Mouse (Mus musculus) lung, adult 2 months (tissue): ENCODE data around the gene Magi3. TPM values are rescaled to one million over a fixed set of nuclear protein-coding genes. Genes with fewer than 3 reads are reported as not detected.
A peak's percentile ranks its signal among the peaks of the same experiment; 100 is the strongest.

Experiments used
- DNase-seq: peaks from one replicate; pipeline ENCODE4 v3.0.0; 2022
- H3K4me1 ChIP-seq: fragments of 200-500 bp; 2 replicates; pipeline ENCODE4 v1.6.1; 2011; ENCODE audit warnings: low read length; ENCODE audit not compliant: control insufficient read depth, insufficient read depth
- H3K4me3 ChIP-seq: fragments of 200-500 bp; replicated peaks from 2 replicates; pipeline ENCODE3; 2011; ENCODE audit warnings: low read depth, mild to moderate bottlenecking, control low read depth, low read length; ENCODE audit errors: extremely low read depth
- CTCF ChIP-seq: fragments of 200-500 bp; IDR thresholded peaks from 2 replicates; pipeline ENCODE4 v1.5.1; 2011; ENCODE audit warnings: mild to moderate bottlenecking, low read length, control low read depth; ENCODE audit not compliant: insufficient read depth
- POLR2A ChIP-seq: fragments of 200-500 bp; IDR thresholded peaks from 2 replicates; pipeline ENCODE4 v1.6.1; 2011; ENCODE audit warnings: low read depth, mild to moderate bottlenecking, control low read depth, low read length, borderline replicate concordance; ENCODE audit errors: extremely low read depth
- WGBS: fragments of 180-500 bp; shearing (Covaris S2); methylation state at CpG from one replicate; pipeline ENCODE4 v1.1.7; 2018; 5-methylcytosine and 5-hydroxymethylcytosine counted together
- polyA plus RNA-seq: library from polyadenylated mRNA; depleted of rRNA; stranded (reverse); fragments of >200 nt; gene quantifications from 2 replicates; pipeline ENCODE4 v1.2.3, GENCODE M21; 2012

Magi3 gene
- polyA plus RNA-seq, 1 experiment: 22.6 TPM

DNA sequence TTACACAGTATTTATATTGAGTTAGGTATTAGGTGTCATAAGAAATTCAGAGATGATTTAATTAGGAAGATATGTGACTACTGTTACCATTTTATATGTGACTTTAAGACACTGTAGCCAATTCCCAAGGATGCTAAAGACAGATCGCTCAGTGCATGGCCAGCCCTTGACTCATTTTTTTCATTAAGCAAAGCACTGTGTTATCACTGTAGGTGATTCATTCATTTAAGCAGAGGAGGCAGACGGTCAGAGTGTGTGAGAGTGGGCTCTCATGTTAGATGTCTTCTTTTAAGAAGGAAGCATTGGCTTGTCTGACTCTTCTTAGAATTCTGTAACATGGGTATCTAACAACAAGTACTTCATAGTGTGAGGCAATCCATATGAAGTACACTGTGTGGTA lies 19.6 kb upstream of the Magi3 start:
- no peak overlapping the region for H3K4me3 ChIP-seq
- TF ChIP-seq CTCF (no peak), POLR2A (no peak)
- H3K4me1 ChIP-seq: peaks cover 2% of the 10 kb centered on the region; the same call in 1 of the 2 replicates
- DNase-seq: no peak
- WGBS: 90% methylated on average over 2 of the region's 2 CpGs

DNA sequence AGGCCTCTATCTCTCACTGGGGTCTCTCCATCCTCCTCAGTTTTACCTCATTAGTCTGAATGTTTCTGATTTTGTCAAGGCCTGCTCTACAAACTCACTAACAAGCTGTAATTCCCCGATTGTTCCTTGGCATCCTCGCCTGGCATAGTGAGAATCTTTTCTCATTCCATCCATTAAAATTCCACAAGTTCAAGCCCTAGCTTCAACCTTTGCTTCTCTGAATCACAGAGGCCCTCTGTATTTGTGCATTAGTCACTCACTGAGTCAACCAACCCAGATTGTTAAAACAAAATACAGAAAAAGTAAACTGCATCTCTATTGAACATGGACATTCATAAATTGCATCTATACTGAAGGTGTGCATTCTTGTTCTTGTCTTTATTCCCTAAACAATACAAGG lies 19.2 kb upstream of the Magi3 start:
- H3K4me1 ChIP-seq: peaks cover 2% of the 10 kb centered on the region; the same call in 1 of the 2 replicates
- H3K4me3 ChIP-seq: no peak overlapping the region
- WGBS: 85% methylated on average over 2 of the region's 2 CpGs
- TF ChIP-seq CTCF (no peak), POLR2A (no peak)
- DNase-seq: no peak

DNA sequence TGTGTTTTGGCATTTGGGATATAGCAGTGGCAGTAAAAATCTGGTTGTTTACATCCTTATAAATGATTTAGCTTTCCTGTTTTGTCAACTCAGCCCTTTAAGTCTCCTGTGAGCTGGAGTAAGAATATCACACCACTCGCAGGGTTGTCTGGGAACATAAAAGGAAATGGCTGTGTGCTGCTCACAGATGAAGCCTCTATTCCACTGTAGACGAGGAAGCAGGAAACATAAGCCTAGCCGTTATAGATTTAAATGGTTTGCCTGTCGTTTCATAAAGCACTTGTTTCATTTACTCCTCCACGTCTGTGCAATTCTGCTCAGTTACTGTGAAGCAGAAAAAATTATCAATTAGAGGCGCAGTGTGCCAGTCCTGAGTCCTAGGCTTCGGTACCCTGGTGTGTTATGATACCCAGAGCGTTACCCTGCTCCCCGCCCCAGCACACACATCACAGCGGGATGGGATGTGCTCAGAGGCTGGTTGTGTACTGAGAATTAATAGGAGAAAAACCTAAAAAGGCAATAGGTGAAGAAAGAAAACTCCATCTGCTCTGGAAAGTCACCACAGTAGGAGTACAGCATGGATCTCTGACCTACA lies 17.8 kb upstream of the Magi3 start:
- Histone ChIP-seq H3K4me1 (peaks cover 2% of the 10 kb centered on the region; the same call in 1 of the 2 replicates), H3K4me3 (no peak overlapping the region)
- 54% methylated on average over 10 of the region's 10 CpGs for WGBS
- DNase-seq: no peak
- TF ChIP-seq POLR2A: no peak

DNA sequence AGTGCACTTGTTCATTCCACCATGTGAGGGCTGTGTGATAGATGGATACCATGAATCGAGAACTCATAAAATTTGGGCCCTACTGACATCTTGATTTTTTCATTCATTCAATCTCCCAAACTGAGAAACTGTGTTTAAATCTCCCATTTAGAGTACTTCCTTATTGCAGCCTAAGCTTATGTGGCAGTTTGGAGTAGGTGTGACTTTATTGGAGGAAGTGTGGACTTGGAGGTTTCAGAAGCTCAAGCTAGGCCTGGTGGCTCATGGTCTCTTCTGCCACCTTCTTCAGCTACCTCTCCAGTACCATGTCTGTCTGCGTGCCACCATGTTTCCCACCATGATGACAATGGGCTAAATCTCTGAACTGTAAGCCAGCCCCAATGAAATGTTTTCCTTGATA lies 15.9 kb upstream of the Magi3 start:
- DNase-seq: no peak
- 96% methylated on average over 2 of the region's 2 CpGs for WGBS
- no peak overlapping the region for H3K4me3 ChIP-seq
- TF ChIP-seq POLR2A (no peak), CTCF (no peak)
- H3K4me1 ChIP-seq: peaks cover 2% of the 10 kb centered on the region; the same call in 1 of the 2 replicates

DNA sequence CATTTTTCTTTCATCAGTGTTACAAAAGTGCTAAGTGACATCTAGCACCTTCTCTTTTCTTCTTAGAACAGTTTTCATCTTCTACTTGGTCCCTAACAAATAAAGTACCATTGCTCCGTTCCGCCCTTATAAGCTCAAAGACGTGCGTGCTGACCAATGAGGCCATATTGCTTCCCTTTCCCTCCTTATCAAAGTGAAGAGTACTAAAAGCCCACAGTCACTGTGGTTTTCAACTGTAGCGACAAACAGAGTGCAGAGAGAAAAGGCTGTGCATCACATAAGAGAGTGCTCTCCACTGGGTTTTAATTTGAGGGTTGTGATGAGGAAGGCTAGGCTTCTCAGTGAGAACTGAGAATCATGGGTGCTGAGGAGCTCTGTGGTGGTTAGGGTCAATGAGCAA lies 14.9 kb upstream of the Magi3 start:
- no peak for DNase-seq
- Histone ChIP-seq H3K4me3 (no peak overlapping the region), H3K4me1 (peaks cover 2% of the 10 kb centered on the region; the same call in 1 of the 2 replicates)
- TF ChIP-seq POLR2A: no peak
- TF ChIP-seq CTCF: no peak
- WGBS: 91% methylated on average over 5 of the region's 5 CpGs

DNA sequence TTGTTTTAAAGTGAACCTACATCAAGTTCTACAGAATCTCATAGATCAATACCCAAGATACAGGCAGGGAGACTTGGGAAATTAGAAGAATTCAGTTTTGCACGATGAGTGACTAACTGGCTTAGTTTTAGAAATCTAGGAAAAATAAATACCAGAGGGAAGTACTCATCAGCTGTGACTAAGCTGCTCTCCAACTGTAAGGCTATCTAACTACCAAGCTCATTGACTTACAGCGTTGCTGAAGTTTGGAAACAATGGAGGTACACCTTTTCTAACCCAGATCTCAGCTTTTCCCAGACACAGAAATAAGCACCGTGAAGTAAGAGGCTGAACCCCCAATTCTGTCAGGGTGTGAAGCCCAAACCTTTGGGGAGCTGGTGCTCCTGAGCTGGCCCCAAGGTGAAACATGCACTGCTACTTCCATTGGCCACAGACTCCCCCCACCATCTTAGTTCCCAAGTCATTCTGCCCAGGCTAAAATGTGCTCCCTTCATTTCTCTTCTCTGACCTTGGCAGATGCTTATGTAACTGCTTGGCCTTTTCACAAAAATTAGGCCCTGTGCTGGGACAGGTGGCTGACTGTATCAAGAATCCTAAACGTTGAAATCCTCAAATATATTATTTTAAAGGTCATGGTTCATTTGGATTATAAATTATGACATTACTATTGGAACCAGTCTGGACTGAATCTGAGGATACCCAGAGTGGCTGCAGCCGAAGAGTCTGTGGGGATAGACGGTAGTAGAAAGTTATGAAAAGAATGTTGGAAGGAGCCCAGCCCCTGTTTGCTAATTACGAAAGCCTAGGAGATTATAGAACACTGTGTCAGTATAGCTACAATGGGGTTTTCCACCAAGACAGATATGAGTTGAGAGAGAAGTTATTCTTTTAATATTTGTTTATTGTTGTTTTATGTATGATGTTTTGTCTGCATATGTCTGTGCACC lies 13.5 kb upstream of the Magi3 start:
- WGBS: 47% methylated on average over 7 of the region's 7 CpGs
- no peak for DNase-seq

DNA sequence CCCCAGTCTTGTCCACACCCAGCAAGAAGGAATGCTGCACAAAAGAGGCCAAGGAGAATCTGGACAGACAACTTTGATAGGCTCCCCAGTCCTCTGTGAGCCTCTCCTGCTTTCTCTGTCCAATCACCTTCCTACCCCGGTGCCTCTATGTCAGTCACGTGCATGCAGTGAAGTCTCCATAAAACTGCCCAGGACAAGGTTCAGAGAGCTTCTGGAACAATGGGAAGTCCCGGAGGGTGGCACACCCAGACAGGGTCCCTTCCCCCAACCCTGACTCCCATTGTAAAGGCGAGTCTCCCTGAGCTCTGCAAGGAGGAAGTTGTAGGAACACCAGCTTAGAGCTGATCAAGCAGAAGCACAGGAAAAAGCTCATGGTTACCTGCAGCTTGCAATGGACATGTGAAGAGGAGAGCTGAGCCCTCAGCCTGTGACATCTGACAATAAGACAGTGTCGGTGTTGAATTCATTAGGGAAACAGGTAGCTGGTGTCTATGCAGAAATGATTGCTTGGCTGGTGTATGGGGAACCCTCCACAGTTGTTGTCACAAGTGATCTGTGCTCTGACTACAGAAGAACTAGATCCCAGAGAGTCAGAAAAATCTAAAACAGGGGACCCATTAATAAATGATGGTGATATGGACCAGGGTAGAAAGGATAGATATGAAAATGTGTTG lies 7.4 kb upstream of the Magi3 start:
- WGBS: 33% methylated on average over 5 of the region's 5 CpGs
- no peaks in the 10 kb centered on the region for H3K4me1 ChIP-seq
- no peak overlapping the region for H3K4me3 ChIP-seq
- no peak for DNase-seq
- no peak for TF ChIP-seq POLR2A
- no peak for TF ChIP-seq CTCF

More for the DNA sequence above, 13.5 kb upstream of the Magi3 start:
- H3K4me3 ChIP-seq: no peak overlapping the region
- TF ChIP-seq POLR2A (no peak), CTCF (no peak)
- H3K4me1 ChIP-seq: peaks cover 2% of the 10 kb centered on the region; the same call in 1 of the 2 replicates

DNA sequence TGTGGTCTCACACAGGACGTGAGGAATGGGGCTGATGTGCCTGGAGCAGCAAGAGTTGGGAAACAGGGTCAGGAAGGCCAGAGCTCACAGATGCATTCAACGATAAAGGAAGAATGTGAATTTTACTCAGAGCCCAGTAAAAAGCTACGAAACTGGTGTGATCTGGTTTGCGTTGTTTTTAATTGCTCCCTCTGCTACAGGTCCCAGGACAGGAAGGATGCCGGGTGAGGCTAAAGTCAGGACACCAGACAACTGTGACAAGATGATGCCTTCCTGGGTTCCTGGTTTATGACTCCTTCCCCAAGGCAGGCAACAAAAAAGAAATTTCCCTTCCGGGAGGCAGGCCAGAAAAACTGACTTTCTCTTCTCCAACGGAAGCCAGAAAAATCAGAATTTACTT lies 6.6 kb upstream of the Magi3 start:
- H3K4me1 ChIP-seq: no peaks in the 10 kb centered on the region
- no peak overlapping the region for H3K4me3 ChIP-seq
- no peak for TF ChIP-seq POLR2A
- WGBS: 45% methylated on average over 7 of the region's 7 CpGs
- no peak for DNase-seq

DNA sequence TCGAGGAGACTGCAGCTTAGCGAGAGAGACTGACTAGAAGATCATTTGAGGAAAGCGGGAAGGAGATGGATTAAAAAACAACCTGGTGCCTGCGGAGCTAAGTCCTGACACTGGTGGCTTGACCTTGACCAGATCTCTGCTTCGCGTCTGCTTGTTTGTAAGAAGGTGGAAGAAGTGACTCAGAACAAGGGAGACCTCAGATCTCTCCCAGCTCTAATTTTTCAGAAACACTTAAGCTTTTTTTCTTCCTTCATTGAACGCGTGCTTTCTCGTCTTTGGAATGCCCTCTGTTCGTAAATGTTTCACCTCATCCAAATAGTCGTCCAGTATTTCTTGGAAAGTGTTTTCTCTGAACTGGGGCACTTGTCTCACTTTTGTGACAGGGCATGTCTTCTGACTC lies 982 bp upstream of the Magi3 start:
- no peak for DNase-seq
- 6% methylated on average over 11 of the region's 11 CpGs for WGBS
- H3K4me3 ChIP-seq: peak overlapping the region; percentile 77
- TF ChIP-seq POLR2A (no peak), CTCF (no peak)
- peaks cover 6% of the 10 kb centered on the region; the same call in 1 of the 2 replicates for H3K4me1 ChIP-seq
